23 mouse cellular contexts compared by ENCODE assay signal in genomic region chr16:7244382-7244781, GRCm38 (mm10).
"Had no signal": no experiment of that assay in that cellular context is flagged by ENCODE, and none has a peak within 500 bp of the region (broad histone marks: within the 10 kb centered on the region; RNA-seq: fewer than 3 reads in every experiment).

No protein-coding gene starts in this region.

- H3K9me3 ChIP-seq: intestine, embryonic 15.5 days; kidney, embryonic 15.5 days; limb, embryonic 10.5 days; limb, embryonic 13.5 days; liver, embryonic 12.5 days; liver, embryonic 15.5 days; midbrain, embryonic 12.5 days; midbrain, embryonic 15.5 days; neural tube, embryonic 12.5 days; neural tube, embryonic 15.5 days had no signal

- DNase-seq: kidney, adult 11 months; kidney, adult 8-10 months; kidney, postnatal 10 days; kidney, postnatal 4 days; liver; lung, adult 2 months; right cerebral cortex, adult 18-20 months; right cerebral cortex, postnatal 14 days; right cerebral cortex, postnatal 4 days; thymus, adult 2 months; thymus, postnatal 14 days had no signal

- ATAC-seq: intestine, embryonic 15.5 days; liver, embryonic 12.5 days; midbrain, embryonic 15.5 days had no signal

- H3K36me3 ChIP-seq: intestine, embryonic 15.5 days; kidney, embryonic 15.5 days; limb, embryonic 10.5 days; limb, embryonic 13.5 days; liver, embryonic 12.5 days; liver, embryonic 15.5 days; midbrain, embryonic 12.5 days; midbrain, embryonic 15.5 days; neural tube, embryonic 12.5 days; neural tube, embryonic 15.5 days had no signal

- H3K4me2 ChIP-seq: intestine, embryonic 15.5 days; kidney, embryonic 15.5 days; limb, embryonic 13.5 days; liver, embryonic 12.5 days; liver, embryonic 15.5 days; midbrain, embryonic 12.5 days; midbrain, embryonic 15.5 days; neural tube, embryonic 12.5 days; neural tube, embryonic 15.5 days had no signal

- H3K9ac ChIP-seq: intestine, embryonic 15.5 days; kidney, embryonic 15.5 days; limb, embryonic 13.5 days; liver, embryonic 12.5 days; liver, embryonic 15.5 days; midbrain, embryonic 12.5 days; midbrain, embryonic 15.5 days; neural tube, embryonic 12.5 days; neural tube, embryonic 15.5 days had no signal

- H3K27me3 ChIP-seq: intestine, embryonic 15.5 days; kidney, embryonic 15.5 days; limb, embryonic 13.5 days; liver, embryonic 12.5 days; liver, embryonic 15.5 days; midbrain, embryonic 12.5 days; midbrain, embryonic 15.5 days; neural tube, embryonic 12.5 days; neural tube, embryonic 15.5 days had no signal

- H3K4me3 ChIP-seq: intestine, embryonic 15.5 days; kidney, embryonic 15.5 days; limb, embryonic 10.5 days; limb, embryonic 13.5 days; liver, embryonic 12.5 days; liver, embryonic 15.5 days; midbrain, embryonic 12.5 days; midbrain, embryonic 15.5 days; neural tube, embryonic 12.5 days; neural tube, embryonic 15.5 days had no signal

- H3K27ac ChIP-seq: intestine, embryonic 15.5 days; kidney, embryonic 15.5 days; limb, embryonic 10.5 days; limb, embryonic 13.5 days; liver, embryonic 12.5 days; liver, embryonic 15.5 days; macrophage; midbrain, embryonic 12.5 days; midbrain, embryonic 15.5 days; neural tube, embryonic 12.5 days; neural tube, embryonic 15.5 days; stomach, postnatal 0 days had no signal

- H3K4me1 ChIP-seq: intestine, embryonic 15.5 days; kidney, embryonic 15.5 days; limb, embryonic 10.5 days; limb, embryonic 13.5 days; liver, embryonic 12.5 days; liver, embryonic 15.5 days; midbrain, embryonic 12.5 days; midbrain, embryonic 15.5 days; neural tube, embryonic 12.5 days had no signal
